Mouse (Mus musculus) kidney, adult 2 months (tissue): ENCODE measurements around the gene Masp2. TPM values are rescaled to one million over a fixed set of nuclear protein-coding genes. Genes with fewer than 3 reads are reported as not detected.

Experiments used
- DNase-seq: peaks from one replicate; pipeline ENCODE4 v3.0.0; 2021
- H3K27ac ChIP-seq: fragments of 200-500 bp; 2 replicates; pipeline ENCODE4 v1.5.1; 2012; ENCODE audit warnings: low read depth, low read length, control low read depth, inconsistent platforms; ENCODE audit not compliant: insufficient read depth
- H3K27me3 ChIP-seq: fragments of 200-500 bp; replicated peaks from 2 replicates; pipeline ENCODE4 v1.6.1; 2012; ENCODE audit warnings: mild to moderate bottlenecking, moderate library complexity, low read length, inconsistent platforms; ENCODE audit not compliant: control insufficient read depth, insufficient read depth
- H3K36me3 ChIP-seq: fragments of 200-500 bp; 2 replicates; pipeline ENCODE4 v1.6.1; 2012; ENCODE audit warnings: mild to moderate bottlenecking, moderate library complexity, low read length, inconsistent platforms; ENCODE audit not compliant: control insufficient read depth, insufficient read depth
- H3K4me1 ChIP-seq: fragments of 200-500 bp; 2 replicates; pipeline ENCODE4 v1.6.1; 2011; ENCODE audit warnings: low read length; ENCODE audit not compliant: control insufficient read depth, insufficient read depth
- H3K4me3 ChIP-seq: fragments of 200-500 bp; 2 replicates; pipeline ENCODE4 v1.5.1; 2011; ENCODE audit warnings: mild to moderate bottlenecking, low read depth, low read length, control low read depth; ENCODE audit not compliant: insufficient read depth
- CTCF ChIP-seq: fragments of 200-500 bp; conservative IDR thresholded peaks from 2 replicates; pipeline ENCODE4 v1.5.1; 2011; ENCODE audit warnings: low read depth, mild to moderate bottlenecking, control low read depth, low read length, moderate library complexity, mixed read lengths; ENCODE audit not compliant: insufficient read depth, insufficient read length
- POLR2A ChIP-seq: fragments of 200-500 bp; IDR thresholded peaks from one replicate; pipeline ENCODE4 v1.6.1; 2011; ENCODE audit warnings: low read depth, low read length, control low read depth
- WGBS: fragments of 180-500 bp; shearing (Covaris S2); methylation state at CpG from one replicate; pipeline ENCODE4 v1.1.7; 2018; 5-methylcytosine and 5-hydroxymethylcytosine counted together
- polyA plus RNA-seq: library from polyadenylated mRNA; depleted of rRNA; stranded (reverse); fragments of >200 nt; gene quantifications from 2 replicates; pipeline ENCODE4 v1.2.3, GENCODE M21; 2012

The Masp2 gene
- polyA plus RNA-seq, 1 experiment, result 1.7 TPM

DNA sequence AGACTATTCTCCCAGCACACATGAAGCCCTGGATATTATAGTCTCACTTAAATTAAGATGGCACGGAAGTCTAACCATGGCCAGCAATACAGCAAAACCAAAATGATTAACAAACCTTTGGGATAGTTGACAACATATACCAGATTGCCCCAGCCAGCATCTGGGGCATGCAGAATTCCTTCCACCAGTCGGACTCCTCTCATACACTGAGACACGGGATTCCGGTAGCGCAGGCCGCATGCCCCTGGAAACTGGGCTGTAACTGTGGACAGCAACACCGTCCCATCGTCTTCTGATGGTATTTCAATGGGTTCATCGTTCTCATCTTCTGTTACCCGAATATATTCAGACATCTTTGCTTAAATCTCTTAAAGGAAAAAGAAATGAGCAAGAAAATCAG lies 22.7 kb downstream of the Masp2 start:
- WGBS, result 47% methylated on average over 10 of the region's 10 CpGs
- H3K36me3 ChIP-seq, result peaks cover 16% of the 10 kb centered on the region
- no peak for TF ChIP-seq POLR2A
- TF ChIP-seq CTCF, result no peak
- H3K27ac ChIP-seq, result no peak overlapping the region
- H3K4me3 ChIP-seq, result no peak overlapping the region
- DNase-seq, result no peak
- peaks cover 24% of the 10 kb centered on the region; the same call in 1 of the 2 replicates for H3K4me1 ChIP-seq
- no peaks in the 10 kb centered on the region for H3K27me3 ChIP-seq

GRCm38 (mm10) chr4:148625756-148626622 lies 23.6 kb downstream of the Masp2 start:
- peaks cover 12% of the 10 kb centered on the region for H3K36me3 ChIP-seq
- peak; percentile 44 for DNase-seq
- peak overlapping the region; percentile 96 for H3K27ac ChIP-seq
- no peaks in the 10 kb centered on the region for H3K27me3 ChIP-seq
- H3K4me1 ChIP-seq, result peaks cover 19% of the 10 kb centered on the region; the same call in 1 of the 2 replicates
- WGBS, result 1% methylated on average over 57 of the region's 57 CpGs
- TF ChIP-seq CTCF, result no peak
- TF ChIP-seq POLR2A, result no peak
- H3K4me3 ChIP-seq, result peak overlapping the region; percentile 94

- H3K36me3 ChIP-seq, result peaks cover 8% of the 10 kb centered on the region
- TF ChIP-seq POLR2A (peak; percentile 97), CTCF (no peak)
- peak within 1 kb of the TSS; percentile 94 for H3K4me3 ChIP-seq
- H3K27me3 ChIP-seq, result no peaks in the 10 kb centered on the region
- peaks cover 12% of the 10 kb centered on the region; the same call in 1 of the 2 replicates for H3K4me1 ChIP-seq
- DNase-seq, result peak; percentile 98
- under 1% methylated on average over 51 of the region's 51 CpGs for WGBS
- H3K27ac ChIP-seq, result peak within 1 kb of the TSS; percentile 96
Observed at GRCm38 (mm10) chr4:148626623-148627185, 24.4 kb downstream of the Masp2 start, which contains the start of gene Tardbp. Gene Tardbp (minus strand): TSS chr4:148627019.

GRCm38 (mm10) chr4:148627246-148627645 lies 24.9 kb downstream of the Masp2 start:
- Histone ChIP-seq H3K27me3 (no peaks in the 10 kb centered on the region), H3K36me3 (peaks cover 7% of the 10 kb centered on the region), H3K4me1 (peaks cover 11% of the 10 kb centered on the region; the same call in 1 of the 2 replicates), H3K4me3 (no peak overlapping the region), H3K27ac (peak overlapping the region; percentile 74)
- DNase-seq, result no peak
- TF ChIP-seq CTCF (no peak), POLR2A (no peak)
- WGBS, result 55% methylated on average over 3 of the region's 3 CpGs

DNA sequence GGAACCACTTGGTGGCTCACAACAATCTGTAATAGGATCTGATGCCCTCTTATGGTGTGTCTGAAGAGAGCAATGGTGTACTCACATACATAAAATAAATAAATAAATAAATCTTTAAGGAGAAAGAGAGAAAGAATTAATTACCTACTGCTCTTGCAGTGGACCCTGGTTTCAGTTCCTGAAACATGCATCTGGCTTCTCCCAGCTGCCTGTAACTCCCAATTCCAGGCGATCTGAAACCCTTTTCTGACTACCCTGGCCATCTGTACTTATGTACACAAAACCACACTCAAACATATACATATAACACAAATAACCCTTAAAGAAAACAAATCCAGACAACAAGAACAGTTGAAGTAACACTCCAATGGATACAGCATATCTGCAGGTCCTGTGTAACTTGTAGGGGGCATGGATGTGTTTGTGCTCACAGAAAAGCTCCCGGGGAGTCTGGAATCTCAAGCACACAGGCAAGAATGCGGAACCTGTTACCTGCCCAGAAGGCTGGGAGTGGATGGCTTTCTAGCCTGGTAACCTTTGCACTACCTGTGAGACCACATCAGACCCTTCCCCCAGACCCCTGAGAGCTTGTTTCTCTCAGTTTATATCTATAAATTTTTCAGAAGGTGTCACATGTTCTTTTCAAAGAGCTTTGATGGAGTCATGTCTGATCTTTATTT lies 29.8 kb downstream of the Masp2 start:
- peak overlapping the region; percentile 87 for H3K27ac ChIP-seq
- DNase-seq, result peak; percentile 61
- H3K4me1 ChIP-seq, result peaks cover 6% of the 10 kb centered on the region; the same call in 1 of the 2 replicates
- WGBS, result 52% methylated on average over 3 of the region's 3 CpGs
- TF ChIP-seq POLR2A (no peak), CTCF (no peak)
- no peaks in the 10 kb centered on the region for H3K27me3 ChIP-seq
- H3K36me3 ChIP-seq, result no peaks in the 10 kb centered on the region
- H3K4me3 ChIP-seq, result no peak overlapping the region

- no peak overlapping the region for H3K4me3 ChIP-seq
- H3K4me1 ChIP-seq, result peaks cover 3% of the 10 kb centered on the region; the same call in 1 of the 2 replicates
- no peaks in the 10 kb centered on the region for H3K36me3 ChIP-seq
- DNase-seq, result no peak
- TF ChIP-seq POLR2A (no peak), CTCF (no peak)
- no peaks in the 10 kb centered on the region for H3K27me3 ChIP-seq
- WGBS, result 44% methylated on average over 2 of the region's 2 CpGs
- peak overlapping the region; percentile 69 for H3K27ac ChIP-seq
Observed at GRCm38 (mm10) chr4:148633395-148634061, 31.2 kb downstream of the Masp2 start.
